Mouse (Mus musculus): ENCODE measurements around the gene Lif. TPM values are rescaled to one million over a fixed set of nuclear protein-coding genes. Genes with fewer than 3 reads are reported as not detected.

The Lif gene
- polyA plus RNA-seq, 1 experiment = 0.90 TPM

DNA sequence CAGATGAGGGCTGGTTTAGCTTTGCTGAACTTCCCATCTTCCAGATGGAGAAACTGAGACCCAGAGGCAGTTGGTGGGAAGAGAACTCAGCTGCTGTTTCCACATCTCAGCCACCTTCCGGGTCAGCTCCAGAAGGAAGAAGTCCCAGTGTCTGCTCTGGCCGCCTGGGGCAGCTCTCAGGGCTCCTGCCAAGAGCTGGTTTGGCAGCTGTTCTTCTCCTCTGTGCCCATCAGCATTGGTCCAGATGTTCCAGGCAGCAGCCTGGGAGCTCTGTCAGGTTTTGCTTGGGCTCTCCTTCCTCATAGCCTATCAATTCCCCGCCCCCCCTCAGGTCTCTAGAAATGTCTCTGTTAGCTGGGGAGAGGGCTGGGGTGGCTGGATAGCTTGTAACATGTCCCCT is 43.3 kb downstream of the Lif start:
- Histone ChIP-seq H3K4me1 (ENCODE audit: control insufficient read depth, insufficient read depth, low read length) (no peaks in the 10 kb centered on the region), H3K27ac (ENCODE audit: insufficient read depth, low read length) (no peak overlapping the region), H3K4me3 (ENCODE audit: insufficient read depth, low read length) (no peak overlapping the region)
- TF ChIP-seq POLR2A (IDR thresholded peaks at IDR 0.05; ENCODE audit: extremely low read depth, insufficient read depth, low read length) = no peak
- TF ChIP-seq CTCF (IDR thresholded peaks at IDR 0.05; ENCODE audit: extremely low read depth, insufficient read depth, low read length) = no peak

DNA sequence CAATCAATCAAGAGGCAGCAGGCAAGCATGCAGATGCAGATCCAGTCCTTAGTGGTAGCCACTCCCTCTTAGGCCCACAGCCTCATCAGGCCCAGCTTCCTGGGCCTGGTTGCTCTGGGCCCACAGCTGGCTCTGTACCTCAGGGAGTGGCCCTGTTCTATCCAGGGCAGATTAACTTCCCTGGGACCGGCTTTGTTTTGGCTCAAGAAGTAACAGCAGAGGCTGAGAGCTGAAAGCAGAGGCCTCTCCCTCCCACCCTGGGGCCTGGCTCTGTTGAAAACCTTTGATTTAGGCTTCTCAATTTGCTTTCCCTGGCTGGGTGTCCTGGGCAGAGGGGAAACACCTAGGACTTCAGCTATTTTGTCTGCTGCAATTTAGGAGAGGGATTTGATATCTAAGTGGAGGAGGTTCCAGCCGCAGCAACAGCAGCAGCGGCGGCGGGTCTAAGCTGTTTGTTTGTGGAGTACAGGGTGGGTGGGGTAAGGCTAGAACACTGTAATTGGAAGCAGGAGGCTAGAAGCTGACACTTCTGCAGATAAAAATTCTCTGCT is 45.1 kb downstream of the Lif start:
- Histone ChIP-seq H3K27ac (ENCODE audit: insufficient read depth, low read length) (no peak overlapping the region), H3K4me3 (ENCODE audit: insufficient read depth, low read length) (no peak overlapping the region), H3K4me1 (ENCODE audit: control insufficient read depth, insufficient read depth, low read length) (no peaks in the 10 kb centered on the region)
- TF ChIP-seq CTCF (IDR thresholded peaks at IDR 0.05; ENCODE audit: extremely low read depth, insufficient read depth, low read length) (no peak), POLR2A (IDR thresholded peaks at IDR 0.05; ENCODE audit: extremely low read depth, insufficient read depth, low read length) (no peak)

- TF ChIP-seq POLR2A (IDR thresholded peaks at IDR 0.05; ENCODE audit: extremely low read depth, insufficient read depth, low read length) (no peak), CTCF (IDR thresholded peaks at IDR 0.05; ENCODE audit: extremely low read depth, insufficient read depth, low read length) (no peak)
- Histone ChIP-seq H3K4me3 (ENCODE audit: insufficient read depth, low read length) (no peak overlapping the region), H3K4me1 (ENCODE audit: control insufficient read depth, insufficient read depth, low read length) (no peaks in the 10 kb centered on the region), H3K27ac (ENCODE audit: insufficient read depth, low read length) (no peak overlapping the region)
Measured at GRCm38 (mm10) chr11:4303033-4303432, 45.7 kb downstream of the Lif start.

DNA sequence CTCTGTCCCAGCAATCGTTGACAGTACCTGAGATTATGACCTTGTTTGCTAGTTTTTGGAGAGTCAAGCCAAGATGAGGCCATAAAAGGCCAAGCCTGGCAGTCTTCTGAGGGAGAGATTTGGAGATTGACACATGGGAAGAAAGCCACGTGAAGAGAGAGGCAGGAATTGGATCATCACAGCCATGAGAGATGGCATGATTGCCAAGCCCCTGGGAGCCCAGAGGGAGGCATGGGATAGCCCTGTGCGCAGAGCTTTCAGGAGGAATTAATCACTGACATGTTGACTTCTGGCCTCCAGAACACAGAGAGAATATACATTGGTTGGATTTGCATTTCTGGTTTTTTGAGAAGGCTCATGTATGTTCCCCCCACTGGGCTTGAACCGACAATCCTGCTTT is 46.8 kb downstream of the Lif start:
- H3K4me1 ChIP-seq (ENCODE audit: control insufficient read depth, insufficient read depth, low read length) = no peaks in the 10 kb centered on the region

DNA sequence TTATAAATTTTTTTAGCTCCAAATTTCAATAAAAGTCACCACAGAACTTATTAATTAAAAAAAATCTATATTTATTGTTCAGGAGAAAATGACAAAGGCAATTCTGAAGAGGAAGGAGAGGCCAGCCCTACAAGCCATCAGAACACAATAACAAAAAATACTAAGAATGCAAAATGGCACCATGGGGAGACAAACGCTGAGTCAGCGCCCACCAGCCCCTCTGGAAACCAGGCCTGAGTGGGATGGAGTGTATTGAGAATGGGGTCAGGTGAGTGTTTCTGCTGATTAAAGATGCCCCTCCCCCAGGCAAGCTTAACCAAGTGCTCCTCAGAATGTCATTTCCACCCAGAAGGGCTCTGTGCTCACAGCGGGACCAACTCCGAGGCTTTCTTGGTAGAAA is 47.7 kb downstream of the Lif start:
- H3K4me1 ChIP-seq (ENCODE audit: control insufficient read depth, insufficient read depth, low read length) = no peaks in the 10 kb centered on the region
- no peak overlapping the region for H3K27ac ChIP-seq (ENCODE audit: insufficient read depth, low read length)
- H3K4me3 ChIP-seq (ENCODE audit: insufficient read depth, low read length) = no peak overlapping the region
- TF ChIP-seq POLR2A (IDR thresholded peaks at IDR 0.05; ENCODE audit: extremely low read depth, insufficient read depth, low read length) = no peak
- no peak for TF ChIP-seq CTCF (IDR thresholded peaks at IDR 0.05; ENCODE audit: extremely low read depth, insufficient read depth, low read length)

More for the DNA sequence above, 46.8 kb downstream of the Lif start:
- TF ChIP-seq POLR2A (IDR thresholded peaks at IDR 0.05; ENCODE audit: extremely low read depth, insufficient read depth, low read length) = no peak
- TF ChIP-seq CTCF (IDR thresholded peaks at IDR 0.05; ENCODE audit: extremely low read depth, insufficient read depth, low read length) = no peak
- Histone ChIP-seq H3K27ac (ENCODE audit: insufficient read depth, low read length) (no peak overlapping the region), H3K4me3 (ENCODE audit: insufficient read depth, low read length) (no peak overlapping the region)

- Histone ChIP-seq H3K27ac (ENCODE audit: insufficient read depth, low read length) (no peak overlapping the region), H3K4me3 (ENCODE audit: insufficient read depth, low read length) (no peak overlapping the region), H3K4me1 (ENCODE audit: control insufficient read depth, insufficient read depth, low read length) (no peaks in the 10 kb centered on the region)
- TF ChIP-seq POLR2A (IDR thresholded peaks at IDR 0.05; ENCODE audit: extremely low read depth, insufficient read depth, low read length) (no peak), CTCF (IDR thresholded peaks at IDR 0.05; ENCODE audit: extremely low read depth, insufficient read depth, low read length) (no peak)
Measured at GRCm38 (mm10) chr11:4306086-4306485, 48.7 kb downstream of the Lif start.

GRCm38 (mm10) chr11:4308060-4308513 is 50.7 kb downstream of the Lif start:
- TF ChIP-seq CTCF (IDR thresholded peaks at IDR 0.05; ENCODE audit: extremely low read depth, insufficient read depth, low read length) (no peak), POLR2A (IDR thresholded peaks at IDR 0.05; ENCODE audit: extremely low read depth, insufficient read depth, low read length) (no peak)
- no peak overlapping the region for H3K27ac ChIP-seq (ENCODE audit: insufficient read depth, low read length)
- H3K4me3 ChIP-seq (ENCODE audit: insufficient read depth, low read length) = no peak overlapping the region

DNA sequence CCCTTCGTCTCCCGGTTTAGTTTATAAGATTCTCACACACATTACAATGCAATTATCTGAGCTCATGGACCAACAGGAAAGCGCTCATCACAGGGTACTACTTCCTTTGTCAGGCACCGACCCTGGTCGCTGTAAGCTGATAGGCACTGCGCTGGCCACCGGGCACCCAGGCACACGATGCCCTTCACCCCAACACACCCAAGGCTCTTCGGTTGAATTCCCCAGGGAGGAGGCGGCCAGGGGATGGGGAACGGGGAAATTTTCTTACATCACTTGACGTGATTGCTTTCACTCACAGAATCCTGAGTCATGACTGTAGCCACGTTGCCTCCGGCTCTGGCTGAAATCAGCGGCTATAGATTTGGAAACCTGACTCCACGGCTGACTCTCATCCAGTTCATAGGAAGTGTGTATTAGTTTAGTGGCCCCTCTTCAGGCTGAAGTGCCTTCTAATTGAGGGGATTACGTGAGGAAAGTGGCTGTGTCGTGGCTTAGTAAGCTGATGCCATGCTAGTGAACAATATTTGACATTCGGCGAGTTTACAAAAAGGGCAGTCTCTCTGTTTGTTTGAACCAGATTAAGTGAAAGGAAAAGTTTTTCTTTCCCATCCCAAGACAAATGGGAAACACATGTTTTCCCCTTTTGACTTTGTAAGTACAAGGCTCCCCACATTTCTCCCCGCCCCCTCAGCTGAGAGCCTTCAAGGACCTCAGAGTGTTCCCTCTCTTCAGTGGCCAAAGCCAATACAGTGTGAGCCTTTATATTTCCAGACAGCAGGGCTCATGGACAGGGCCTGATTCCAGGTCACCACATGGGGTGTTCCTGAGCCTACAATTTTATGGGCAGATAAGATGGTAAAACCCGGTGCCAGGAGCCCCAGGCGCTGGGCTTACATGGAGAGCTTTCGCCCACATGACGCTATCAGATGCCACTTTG is 51.4 kb downstream of the Lif start:
- TF ChIP-seq POLR2A (IDR thresholded peaks at IDR 0.05; ENCODE audit: extremely low read depth, insufficient read depth, low read length) (no peak), CTCF (IDR thresholded peaks at IDR 0.05; ENCODE audit: extremely low read depth, insufficient read depth, low read length) (no peak)
- Histone ChIP-seq H3K27ac (ENCODE audit: insufficient read depth, low read length) (no peak overlapping the region), H3K4me1 (ENCODE audit: control insufficient read depth, insufficient read depth, low read length) (no peaks in the 10 kb centered on the region), H3K4me3 (ENCODE audit: insufficient read depth, low read length) (no peak overlapping the region)

More at GRCm38 (mm10) chr11:4308060-4308513, 50.7 kb downstream of the Lif start:
- no peaks in the 10 kb centered on the region for H3K4me1 ChIP-seq (ENCODE audit: control insufficient read depth, insufficient read depth, low read length)

- H3K27ac ChIP-seq (ENCODE audit: insufficient read depth, low read length) = no peak overlapping the region
- TF ChIP-seq POLR2A (IDR thresholded peaks at IDR 0.05; ENCODE audit: extremely low read depth, insufficient read depth, low read length) (no peak), CTCF (IDR thresholded peaks at IDR 0.05; ENCODE audit: extremely low read depth, insufficient read depth, low read length) (no peak)
- H3K4me3 ChIP-seq (ENCODE audit: insufficient read depth, low read length) = no peak overlapping the region
- no peaks in the 10 kb centered on the region for H3K4me1 ChIP-seq (ENCODE audit: control insufficient read depth, insufficient read depth, low read length)
Measured at GRCm38 (mm10) chr11:4309613-4310012, 52.3 kb downstream of the Lif start.

DNA sequence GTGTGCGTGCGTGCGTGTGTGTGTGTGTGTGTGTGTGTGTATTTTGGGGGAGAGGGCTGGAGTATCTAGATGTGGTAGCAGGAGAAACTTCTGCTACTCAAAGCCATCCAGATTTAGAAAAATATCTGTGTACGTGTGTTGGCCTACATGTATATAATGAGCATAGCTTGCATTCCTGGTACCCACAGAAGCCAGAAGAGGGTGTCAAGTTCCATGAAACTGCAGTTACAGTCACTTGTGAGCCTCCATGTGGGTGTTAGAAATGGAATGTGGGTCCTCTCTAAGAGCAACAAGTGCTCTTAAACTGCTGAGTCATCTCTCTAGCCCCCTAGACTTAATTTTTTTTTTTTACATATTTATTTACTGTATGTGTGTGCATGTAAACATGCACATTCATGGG is 53.0 kb downstream of the Lif start:
- Histone ChIP-seq H3K4me3 (ENCODE audit: insufficient read depth, low read length) (no peak overlapping the region), H3K4me1 (ENCODE audit: control insufficient read depth, insufficient read depth, low read length) (no peaks in the 10 kb centered on the region), H3K27ac (ENCODE audit: insufficient read depth, low read length) (no peak overlapping the region)
- TF ChIP-seq CTCF (IDR thresholded peaks at IDR 0.05; ENCODE audit: extremely low read depth, insufficient read depth, low read length) = no peak
- TF ChIP-seq POLR2A (IDR thresholded peaks at IDR 0.05; ENCODE audit: extremely low read depth, insufficient read depth, low read length) = no peak

All from cortical plate, adult 2 months (tissue).